Mouse (Mus musculus) liver, postnatal 0 days (tissue): ENCODE data around the gene Xylt1. TPM values are rescaled to one million over a fixed set of nuclear protein-coding genes. Genes with fewer than 3 reads are reported as not detected.

Experiments
- ATAC-seq: fragments of 200-750 bp; cut with Nextera tagmentation; 2 replicates; pipeline ENCODE4 v1.8.0; 2017; ENCODE audit warnings: mild to moderate bottlenecking, moderate library complexity
- DNase-seq: peaks from one replicate; pipeline ENCODE4 v3.0.0-alpha.2; 2016
- H3K27ac ChIP-seq: fragments of 300-500 bp; sonication (generic); 2 replicates; pipeline ENCODE4 v1.5.1; 2014; ENCODE audit warnings: antibody characterized with exemption, moderate library complexity, mild to moderate bottlenecking, low read depth
- H3K27me3 ChIP-seq: fragments of 300-500 bp; sonication (generic); 2 replicates; pipeline ENCODE4 v1.6.1; 2014; ENCODE audit warnings: low read length, control low read depth, mixed read lengths; ENCODE audit not compliant: insufficient read depth
- H3K36me3 ChIP-seq: fragments of 300-500 bp; sonication (generic); replicated peaks from 2 replicates; pipeline ENCODE4 v1.6.1; 2014; ENCODE audit warnings: mild to moderate bottlenecking, control low read depth, low read length, moderate library complexity, mixed read lengths; ENCODE audit not compliant: insufficient read depth
- H3K4me1 ChIP-seq: fragments of 300-500 bp; sonication (generic); 2 replicates; pipeline ENCODE4 v1.6.1; 2014; ENCODE audit warnings: antibody characterized with exemption, mild to moderate bottlenecking, control low read depth; ENCODE audit not compliant: insufficient read depth
- H3K4me2 ChIP-seq: fragments of 300-500 bp; sonication (generic); 2 replicates; pipeline ENCODE4 v1.6.1; 2014; ENCODE audit warnings: low read depth, mild to moderate bottlenecking, low read length, moderate library complexity, mixed read lengths
- H3K4me3 ChIP-seq: fragments of 300-500 bp; sonication (generic); 2 replicates; pipeline ENCODE4 v1.5.1; 2014; ENCODE audit warnings: low read depth, low read length
- H3K9ac ChIP-seq: fragments of 300-500 bp; sonication (generic); replicated peaks from 2 replicates; pipeline ENCODE4 v1.6.1; 2014; ENCODE audit warnings: mild to moderate bottlenecking, moderate library complexity
- H3K9me3 ChIP-seq: fragments of 300-500 bp; sonication (generic); 2 replicates; pipeline ENCODE4 v1.6.1; 2016; ENCODE audit warnings: mild to moderate bottlenecking, control low read depth, low read length, mixed read lengths
- CTCF ChIP-seq: sonication (generic); IDR thresholded peaks from 2 replicates; pipeline ENCODE4 v1.5.1; 2016; ENCODE audit warnings: antibody characterized with exemption, low read depth
- EP300 ChIP-seq: IDR thresholded peaks from 2 replicates; pipeline ENCODE4 v1.6.1; 2016; ENCODE audit warnings: antibody characterized with exemption, low read depth, mild to moderate bottlenecking
- WGBS: fragments of 180-500 bp; shearing (Covaris S2); extraction: QIAGEN DNeasy Blood & Tissue Kit; methylation state at CpG from one replicate; pipeline ENCODE4 v1.1.7; 2014; ENCODE audit not compliant: insufficient replicate concordance; 5-methylcytosine and 5-hydroxymethylcytosine counted together
- polyA plus RNA-seq: library from polyadenylated mRNA; unstranded; fragments of >200 nt; fragmentation: Nextera tagmentation; extraction: Ambion mirVana; gene quantifications from 2 replicates; pipeline ENCODE4 v1.2.1, GENCODE M21; 2015

Xylt1 gene
- polyA plus RNA-seq, 1 experiment from 2014 or later = 0.31 TPM

- 75% methylated on average over 3 of the region's 3 CpGs for WGBS
Observed at GRCm38 (mm10) chr7:117440994-117441393, 60.2 kb downstream of the Xylt1 start.

GRCm38 (mm10) chr7:117442639-117443038, 61.9 kb downstream of the Xylt1 start:
- H3K9me3 ChIP-seq = no peaks in the 10 kb centered on the region
- no peaks in the 10 kb centered on the region for H3K36me3 ChIP-seq
- no peak overlapping the region for H3K9ac ChIP-seq
- DNase-seq = no peak
- H3K27me3 ChIP-seq = no peaks in the 10 kb centered on the region
- H3K4me1 ChIP-seq = no peaks in the 10 kb centered on the region
- TF ChIP-seq EP300 = no peak
- TF ChIP-seq CTCF = no peak
- 74% methylated on average over 2 of the region's 2 CpGs for WGBS
- no peak overlapping the region for H3K4me3 ChIP-seq
- no peak overlapping the region for H3K27ac ChIP-seq
- no peak for ATAC-seq
- H3K4me2 ChIP-seq = no peak overlapping the region

More at GRCm38 (mm10) chr7:117440994-117441393, 60.2 kb downstream of the Xylt1 start:
- H3K9ac ChIP-seq = no peak overlapping the region
- no peaks in the 10 kb centered on the region for H3K4me1 ChIP-seq
- no peaks in the 10 kb centered on the region for H3K36me3 ChIP-seq
- TF ChIP-seq EP300 (no peak), CTCF (no peak)
- no peak overlapping the region for H3K4me2 ChIP-seq
- no peak for ATAC-seq
- no peaks in the 10 kb centered on the region for H3K27me3 ChIP-seq
- no peak overlapping the region for H3K4me3 ChIP-seq
- no peaks in the 10 kb centered on the region for H3K9me3 ChIP-seq
- H3K27ac ChIP-seq = no peak overlapping the region
- DNase-seq = no peak

GRCm38 (mm10) chr7:117443215-117443614, 62.4 kb downstream of the Xylt1 start:
- Histone ChIP-seq H3K9ac (no peak overlapping the region), H3K27me3 (no peaks in the 10 kb centered on the region), H3K27ac (no peak overlapping the region), H3K36me3 (no peaks in the 10 kb centered on the region), H3K4me3 (no peak overlapping the region), H3K4me1 (no peaks in the 10 kb centered on the region), H3K9me3 (no peaks in the 10 kb centered on the region), H3K4me2 (no peak overlapping the region)
- DNase-seq = no peak
- WGBS = 85% methylated on average over 7 of the region's 7 CpGs
- no peak for ATAC-seq
- TF ChIP-seq CTCF = no peak
- no peak for TF ChIP-seq EP300

GRCm38 (mm10) chr7:117445471-117445870, 64.7 kb downstream of the Xylt1 start:
- ATAC-seq (no peak), DNase-seq (no peak)
- Histone ChIP-seq H3K27ac (no peak overlapping the region), H3K27me3 (no peaks in the 10 kb centered on the region), H3K36me3 (no peaks in the 10 kb centered on the region), H3K4me2 (no peak overlapping the region), H3K4me3 (no peak overlapping the region), H3K4me1 (no peaks in the 10 kb centered on the region), H3K9ac (no peak overlapping the region), H3K9me3 (no peaks in the 10 kb centered on the region)
- 55% methylated on average over 3 of the region's 3 CpGs for WGBS
- TF ChIP-seq CTCF (no peak), EP300 (no peak)

- Histone ChIP-seq H3K27ac (no peak overlapping the region), H3K9me3 (no peaks in the 10 kb centered on the region), H3K4me3 (no peak overlapping the region), H3K9ac (no peak overlapping the region), H3K4me1 (no peaks in the 10 kb centered on the region), H3K4me2 (no peak overlapping the region), H3K27me3 (no peaks in the 10 kb centered on the region), H3K36me3 (no peaks in the 10 kb centered on the region)
- DNase-seq = no peak
- TF ChIP-seq EP300 (no peak), CTCF (no peak)
- 81% methylated on average over 5 of the region's 5 CpGs for WGBS
- ATAC-seq = no peak
Observed at GRCm38 (mm10) chr7:117449605-117450004, 68.8 kb downstream of the Xylt1 start.

GRCm38 (mm10) chr7:117451212-117451611, 70.4 kb downstream of the Xylt1 start:
- no peaks in the 10 kb centered on the region for H3K9me3 ChIP-seq
- no peak for ATAC-seq
- TF ChIP-seq EP300 (no peak), CTCF (no peak)

GRCm38 (mm10) chr7:117452269-117452668, 71.5 kb downstream of the Xylt1 start:
- Histone ChIP-seq H3K27ac (no peak overlapping the region), H3K4me1 (no peaks in the 10 kb centered on the region), H3K4me2 (no peak overlapping the region), H3K27me3 (no peaks in the 10 kb centered on the region), H3K36me3 (no peaks in the 10 kb centered on the region), H3K9ac (no peak overlapping the region), H3K9me3 (no peaks in the 10 kb centered on the region), H3K4me3 (no peak overlapping the region)
- ATAC-seq (no peak), DNase-seq (no peak)
- WGBS = 52% methylated on average over 2 of the region's 2 CpGs
- TF ChIP-seq EP300 (no peak), CTCF (no peak)

More at GRCm38 (mm10) chr7:117451212-117451611, 70.4 kb downstream of the Xylt1 start:
- no peak overlapping the region for H3K4me3 ChIP-seq
- H3K9ac ChIP-seq = no peak overlapping the region
- no peak for DNase-seq
- no peak overlapping the region for H3K27ac ChIP-seq
- no peak overlapping the region for H3K4me2 ChIP-seq
- H3K4me1 ChIP-seq = no peaks in the 10 kb centered on the region
- no peaks in the 10 kb centered on the region for H3K27me3 ChIP-seq
- H3K36me3 ChIP-seq = no peaks in the 10 kb centered on the region
